Mouse (Mus musculus) stomach, embryonic 14.5 days (tissue): Measurements from ENCODE around the gene Bloc1s6. TPM values are rescaled to one million over a fixed set of nuclear protein-coding genes. Genes with fewer than 3 reads are reported as not detected.

Experiments
- ATAC-seq: fragments of 200-750 bp; cut with Nextera tagmentation; 2 replicates; pipeline ENCODE4 v1.8.0; 2017; ENCODE audit warnings: low read depth, moderate TSS enrichment; ENCODE audit not compliant: insufficient number of reproducible peaks, insufficient read depth, low FRiP score
- H3K27ac ChIP-seq: fragments of 300-500 bp; sonication (generic); 2 replicates; pipeline ENCODE4 v1.5.1; 2014; ENCODE audit warnings: mild to moderate bottlenecking, low read length, moderate library complexity, mixed read lengths
- H3K27me3 ChIP-seq: fragments of 300-500 bp; sonication (generic); 2 replicates; pipeline ENCODE4 v1.6.1; 2014; ENCODE audit warnings: low read length, control low read depth, mixed read lengths; ENCODE audit not compliant: control insufficient read depth, insufficient read depth
- H3K36me3 ChIP-seq: fragments of 300-500 bp; sonication (generic); 2 replicates; pipeline ENCODE4 v1.6.1; 2014; ENCODE audit warnings: mild to moderate bottlenecking, control low read depth, low read length, moderate library complexity, mixed read lengths; ENCODE audit not compliant: control insufficient read depth, insufficient read depth
- H3K4me1 ChIP-seq: fragments of 300-500 bp; sonication (generic); 2 replicates; pipeline ENCODE4 v1.6.1; 2014; ENCODE audit warnings: low read length, control low read depth, mixed read lengths; ENCODE audit not compliant: control insufficient read depth, insufficient read depth
- H3K4me2 ChIP-seq: fragments of 300-500 bp; sonication (generic); replicated peaks from 2 replicates; pipeline ENCODE4 v1.6.1; 2014; ENCODE audit warnings: low read depth, low read length, control low read depth
- H3K4me3 ChIP-seq: fragments of 300-500 bp; sonication (generic); 2 replicates; pipeline ENCODE4 v1.5.1; 2014; ENCODE audit warnings: low read depth, low read length, control low read depth
- H3K9ac ChIP-seq: fragments of 300-500 bp; sonication (generic); replicated peaks from 2 replicates; pipeline ENCODE4 v1.6.1; 2014; ENCODE audit warnings: low read depth, mild to moderate bottlenecking, control low read depth, low read length, moderate library complexity, mixed read lengths
- H3K9me3 ChIP-seq: fragments of 300-500 bp; sonication (generic); 2 replicates; pipeline ENCODE4 v1.6.1; 2016; ENCODE audit warnings: low read depth, low read length, control low read depth; ENCODE audit not compliant: control insufficient read depth
- WGBS: fragments of 180-500 bp; shearing (Covaris S2); extraction: QIAGEN DNeasy Blood & Tissue Kit; methylation state at CpG from one replicate; pipeline ENCODE4 v1.1.7; 2014; 5-methylcytosine and 5-hydroxymethylcytosine counted together
- polyA plus RNA-seq: library from polyadenylated mRNA; unstranded; fragments of >200 nt; fragmentation: Nextera tagmentation; extraction: Ambion mirVana; gene quantifications from 2 replicates; pipeline ENCODE4 v1.2.1, GENCODE M21; 2014

Gene Bloc1s6
- polyA plus RNA-seq, 1 experiment from 2014 or later, result 55.0 TPM

- no peak overlapping the region for H3K4me3 ChIP-seq
- no peaks in the 10 kb centered on the region for H3K9me3 ChIP-seq
- H3K4me1 ChIP-seq, result no peaks in the 10 kb centered on the region
- no peak overlapping the region for H3K27ac ChIP-seq
- H3K9ac ChIP-seq, result no peak overlapping the region
- H3K4me2 ChIP-seq, result no peak overlapping the region
- H3K36me3 ChIP-seq, result no peaks in the 10 kb centered on the region
- 85% methylated on average over 1 of the region's 1 CpGs for WGBS
- no peaks in the 10 kb centered on the region for H3K27me3 ChIP-seq
- no peak for ATAC-seq
Measured at GRCm38 (mm10) chr2:122772899-122773298, 34.6 kb downstream of the Bloc1s6 start.

- Histone ChIP-seq H3K27ac (no peak overlapping the region), H3K27me3 (no peaks in the 10 kb centered on the region), H3K4me3 (no peak overlapping the region), H3K4me1 (no peaks in the 10 kb centered on the region), H3K9ac (no peak overlapping the region), H3K9me3 (no peaks in the 10 kb centered on the region), H3K36me3 (no peaks in the 10 kb centered on the region), H3K4me2 (no peak overlapping the region)
- WGBS, result 56% methylated on average over 1 of the region's 1 CpGs
- peak; percentile 54; the same call in 1 of the 2 replicates for ATAC-seq
Measured at GRCm38 (mm10) chr2:122775491-122775890, 37.2 kb downstream of the Bloc1s6 start.

- ATAC-seq, result no peak
- no peaks in the 10 kb centered on the region for H3K36me3 ChIP-seq
Measured at GRCm38 (mm10) chr2:122776823-122777222, 38.5 kb downstream of the Bloc1s6 start.

GRCm38 (mm10) chr2:122779967-122780366, 41.7 kb downstream of the Bloc1s6 start:
- no peaks in the 10 kb centered on the region for H3K4me1 ChIP-seq
- H3K4me3 ChIP-seq, result no peak overlapping the region
- H3K9ac ChIP-seq, result no peak overlapping the region
- H3K4me2 ChIP-seq, result no peak overlapping the region
- H3K9me3 ChIP-seq, result no peaks in the 10 kb centered on the region
- H3K27ac ChIP-seq, result no peak overlapping the region
- no peaks in the 10 kb centered on the region for H3K36me3 ChIP-seq
- 30% methylated on average over 5 of the region's 5 CpGs for WGBS
- H3K27me3 ChIP-seq, result no peaks in the 10 kb centered on the region
- ATAC-seq, result no peak

More at GRCm38 (mm10) chr2:122776823-122777222, 38.5 kb downstream of the Bloc1s6 start:
- no peaks in the 10 kb centered on the region for H3K4me1 ChIP-seq
- no peaks in the 10 kb centered on the region for H3K9me3 ChIP-seq
- 68% methylated on average over 2 of the region's 2 CpGs for whole genome bisulfite sequencing
- H3K9ac ChIP-seq, result no peak overlapping the region
- H3K27ac ChIP-seq, result no peak overlapping the region
- no peaks in the 10 kb centered on the region for H3K27me3 ChIP-seq
- no peak overlapping the region for H3K4me2 ChIP-seq
- H3K4me3 ChIP-seq, result no peak overlapping the region

- Histone ChIP-seq H3K27ac (no peak overlapping the region), H3K4me3 (no peak overlapping the region), H3K27me3 (no peaks in the 10 kb centered on the region), H3K36me3 (no peaks in the 10 kb centered on the region), H3K4me2 (no peak overlapping the region), H3K4me1 (no peaks in the 10 kb centered on the region), H3K9me3 (no peaks in the 10 kb centered on the region), H3K9ac (no peak overlapping the region)
- ATAC-seq, result no peak
- WGBS, result 53% methylated on average over 3 of the region's 3 CpGs
Measured at GRCm38 (mm10) chr2:122780447-122780846, 42.1 kb downstream of the Bloc1s6 start.

GRCm38 (mm10) chr2:122781590-122782356, 43.5 kb downstream of the Bloc1s6 start:
- 59% methylated on average over 8 of the region's 8 CpGs for WGBS

GRCm38 (mm10) chr2:122783730-122784129, 45.4 kb downstream of the Bloc1s6 start:
- Histone ChIP-seq H3K4me1 (no peaks in the 10 kb centered on the region), H3K9me3 (no peaks in the 10 kb centered on the region), H3K4me3 (no peak overlapping the region), H3K27me3 (no peaks in the 10 kb centered on the region), H3K4me2 (no peak overlapping the region), H3K9ac (no peak overlapping the region), H3K36me3 (no peaks in the 10 kb centered on the region), H3K27ac (no peak overlapping the region)
- 79% methylated on average over 2 of the region's 2 CpGs for WGBS
- ATAC-seq, result no peak

More at GRCm38 (mm10) chr2:122781590-122782356, 43.5 kb downstream of the Bloc1s6 start:
- Histone ChIP-seq H3K4me3 (no peak overlapping the region), H3K9me3 (no peaks in the 10 kb centered on the region), H3K27me3 (no peaks in the 10 kb centered on the region), H3K4me2 (no peak overlapping the region), H3K27ac (no peak overlapping the region), H3K4me1 (no peaks in the 10 kb centered on the region), H3K9ac (no peak overlapping the region), H3K36me3 (no peaks in the 10 kb centered on the region)
- no peak for ATAC-seq

GRCm38 (mm10) chr2:122784701-122785100, 46.4 kb downstream of the Bloc1s6 start:
- H3K9me3 ChIP-seq, result no peaks in the 10 kb centered on the region
- 86% methylated on average over 3 of the region's 3 CpGs for WGBS
- H3K36me3 ChIP-seq, result no peaks in the 10 kb centered on the region
- no peak for ATAC-seq
- no peak overlapping the region for H3K4me3 ChIP-seq
- H3K27ac ChIP-seq, result no peak overlapping the region
- no peaks in the 10 kb centered on the region for H3K27me3 ChIP-seq
- no peak overlapping the region for H3K4me2 ChIP-seq
- H3K4me1 ChIP-seq, result no peaks in the 10 kb centered on the region
- no peak overlapping the region for H3K9ac ChIP-seq

- no peak for ATAC-seq
- no peak overlapping the region for H3K9ac ChIP-seq
- no peaks in the 10 kb centered on the region for H3K36me3 ChIP-seq
- WGBS, result 73% methylated on average over 2 of the region's 2 CpGs
- no peaks in the 10 kb centered on the region for H3K9me3 ChIP-seq
- no peak overlapping the region for H3K4me3 ChIP-seq
- H3K4me2 ChIP-seq, result no peak overlapping the region
- H3K27ac ChIP-seq, result no peak overlapping the region
- H3K27me3 ChIP-seq, result no peaks in the 10 kb centered on the region
- no peaks in the 10 kb centered on the region for H3K4me1 ChIP-seq
Measured at GRCm38 (mm10) chr2:122786167-122786566, 47.9 kb downstream of the Bloc1s6 start.
